Mouse (Mus musculus): ENCODE measurements around the gene Hist1h2ae.
A peak's percentile ranks its signal among the peaks of the same experiment; 100 is the strongest.
"Not testable (repeated sequence)": the region's sequence is repeated elsewhere in the genome, so short reads cannot be mapped to it uniquely, and the experiment has no call there.

The Hist1h2ae gene

DNA sequence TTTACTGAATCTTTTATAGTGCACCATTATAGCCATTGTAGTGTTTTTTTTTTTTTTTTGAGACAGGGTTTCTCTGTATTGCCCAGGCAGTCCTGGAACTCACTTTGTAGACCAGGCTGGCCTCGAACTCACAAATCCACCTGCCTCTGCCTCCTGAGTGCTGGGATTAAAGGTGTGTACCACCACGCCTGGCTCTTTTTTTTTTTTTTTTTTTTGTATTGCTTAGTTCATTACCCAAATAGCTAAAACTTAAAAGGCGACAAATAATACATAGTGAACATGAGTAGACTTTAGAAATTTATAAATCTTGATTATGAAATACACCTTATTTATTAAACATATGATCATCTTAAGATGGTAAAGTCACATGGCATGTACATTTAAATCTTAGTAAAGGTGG lies 29.5 kb downstream of the Hist1h2ae start:
- DNase-seq (ENCODE audit: low read depth, low spot score), result peak; percentile 14

DNA sequence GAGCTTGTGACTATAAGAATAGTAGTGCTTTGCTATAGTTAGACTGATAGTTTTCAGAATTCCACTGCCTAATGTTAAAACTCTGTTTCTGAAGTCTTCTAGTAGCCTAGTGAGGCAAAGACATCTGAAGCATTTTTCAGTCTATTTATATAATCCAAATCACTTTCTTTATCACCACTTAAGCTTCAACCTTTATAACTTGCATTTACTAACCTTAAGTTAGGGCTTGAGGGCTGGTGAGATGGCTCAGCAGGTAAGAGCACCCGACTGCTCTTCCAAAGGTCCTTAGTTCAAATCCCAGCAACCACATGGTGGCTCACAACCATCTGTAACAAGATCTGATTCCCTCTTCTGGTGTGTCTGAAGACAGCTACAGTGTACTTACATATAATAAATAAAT lies 31.2 kb downstream of the Hist1h2ae start:
- not testable (repeated sequence) for DNase-seq (ENCODE audit: low read depth, low spot score)

DNA sequence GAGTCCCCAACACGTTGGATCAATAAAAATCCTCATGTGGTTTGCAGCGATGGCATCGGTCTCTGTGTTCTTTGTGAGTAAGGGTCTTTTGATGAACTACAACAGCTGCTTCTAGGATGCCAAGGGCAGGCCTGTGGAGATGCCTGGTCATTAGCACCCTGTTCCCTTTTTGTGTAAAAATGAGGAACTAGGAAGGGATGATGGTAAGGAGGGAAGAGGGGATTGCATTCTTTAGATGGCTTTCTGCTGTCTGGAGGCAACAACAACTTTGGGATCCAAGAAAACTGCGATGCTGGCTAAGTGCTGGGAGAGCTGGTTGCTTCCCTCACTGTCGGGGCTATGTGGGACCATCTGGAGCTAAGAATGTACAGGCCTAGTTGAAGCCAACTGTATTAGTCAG lies 32.8 kb downstream of the Hist1h2ae start:
- peak; percentile 40 for DNase-seq (ENCODE audit: low read depth, low spot score)

GRCm38 (mm10) chr13:23537006-23537710 lies 33.9 kb downstream of the Hist1h2ae start:
- DNase-seq (ENCODE audit: low read depth, low spot score), result peak; percentile 31

DNA sequence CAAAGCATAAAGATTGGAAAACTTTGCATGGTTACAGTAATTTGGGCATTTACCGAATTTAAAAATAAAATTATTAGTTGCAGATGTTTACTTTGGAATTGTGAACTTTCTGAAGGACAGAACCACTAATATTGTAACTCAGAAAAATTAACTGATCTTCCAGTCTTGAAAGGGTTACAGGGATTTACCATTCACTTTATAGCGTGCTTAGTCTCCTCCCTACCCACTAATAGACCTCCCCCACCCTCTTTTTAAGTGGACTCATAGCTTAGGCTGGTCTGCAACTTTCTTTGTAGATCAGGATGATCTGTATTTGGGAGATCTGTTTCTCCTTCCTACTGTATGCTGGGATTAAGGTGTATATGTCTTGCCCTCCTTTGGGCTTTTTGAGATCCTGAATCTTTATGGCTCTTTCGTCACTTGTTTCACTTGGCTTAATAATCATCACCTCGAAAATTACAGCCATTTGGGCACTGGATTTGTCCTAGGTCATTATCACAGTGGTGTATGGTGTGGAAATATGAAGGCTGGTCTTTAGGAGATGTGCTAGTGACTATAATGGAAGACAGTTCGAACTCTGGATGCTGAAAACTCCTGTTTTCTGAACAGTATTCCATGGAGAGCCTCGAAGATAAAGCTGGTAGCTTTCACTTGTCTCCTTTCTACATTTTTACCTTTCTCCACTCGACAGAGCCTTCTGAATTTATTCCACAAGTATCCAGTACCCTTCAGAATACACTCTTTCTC lies 34.8 kb downstream of the Hist1h2ae start:
- DNase-seq (ENCODE audit: low read depth, low spot score), result peak; percentile 52

- DNase-seq (ENCODE audit: low read depth, low spot score), result peak; percentile 97
These were observed 35.6 kb downstream of the Hist1h2ae start, which contains the start of gene Hist1h3g for GRCm38 (mm10) chr13:23535137-23536075. Hist1h3g (plus strand) TSS chr13:23535422.

DNA sequence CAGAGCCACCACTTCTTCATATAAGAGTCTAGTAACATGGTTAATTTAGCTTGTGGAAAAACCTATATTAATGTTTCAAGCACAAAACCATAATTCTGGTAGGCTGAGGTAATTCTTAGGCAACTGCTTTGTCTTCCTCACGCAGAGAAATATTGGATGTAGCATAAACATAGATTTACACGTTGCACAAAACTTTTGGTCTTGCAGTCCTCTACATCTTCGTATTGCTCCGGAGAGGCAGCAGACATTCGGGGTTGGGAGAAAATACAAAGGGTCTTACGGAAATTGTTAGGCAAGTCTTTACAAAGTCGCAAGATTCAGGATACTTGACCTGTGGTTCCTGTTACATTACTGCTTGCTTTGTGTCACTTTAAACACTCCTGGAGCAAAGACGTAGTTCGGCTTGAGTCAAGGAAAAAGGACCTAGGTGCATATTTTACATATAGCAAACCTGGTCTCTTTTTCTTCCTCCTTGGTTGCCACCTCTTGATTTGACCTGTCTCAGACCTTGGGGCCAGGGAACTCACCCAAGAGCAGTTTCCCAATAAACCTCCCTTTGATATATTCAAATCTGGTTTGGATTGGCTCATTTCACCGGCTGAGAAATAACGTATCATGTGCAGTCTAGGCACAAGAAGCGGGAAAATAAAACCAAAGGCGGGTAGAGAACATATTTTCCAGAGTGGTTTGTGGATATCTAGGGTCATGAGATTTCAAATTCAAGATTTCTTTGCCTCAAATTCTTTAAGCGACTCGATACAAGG lies 36.5 kb downstream of the Hist1h2ae start:
- no peak for DNase-seq (ENCODE audit: low read depth, low spot score)

GRCm38 (mm10) chr13:23533560-23534367 lies 37.3 kb downstream of the Hist1h2ae start, which contains the start of gene Hist1h2af:
Hist1h2af (plus strand) TSS chr13:23533906.
- DNase-seq (ENCODE audit: low read depth, low spot score), result peak; percentile 94

- DNase-seq (ENCODE audit: low read depth, low spot score), result peak; percentile 74
These were observed 38.6 kb downstream of the Hist1h2ae start for GRCm38 (mm10) chr13:23532262-23533075.

GRCm38 (mm10) chr13:23530901-23531875 lies 39.8 kb downstream of the Hist1h2ae start, which contains the start of gene Hist1h4h:
Hist1h4h (plus strand) TSS chr13:23531050.
- peak; percentile 97 for DNase-seq (ENCODE audit: low read depth, low spot score)

GRCm38 (mm10) chr13:23530181-23530900 lies 40.7 kb downstream of the Hist1h2ae start:
- peak; percentile 85 for DNase-seq (ENCODE audit: low read depth, low spot score)

GRCm38 (mm10) chr13:23529480-23530165 lies 41.4 kb downstream of the Hist1h2ae start:
- DNase-seq (ENCODE audit: low read depth, low spot score), result no peak

GRCm38 (mm10) chr13:23529005-23529404 lies 42.0 kb downstream of the Hist1h2ae start:
- DNase-seq (ENCODE audit: low read depth, low spot score), result peak; percentile 14

GRCm38 (mm10) chr13:23526312-23526711 lies 44.7 kb downstream of the Hist1h2ae start:
- peak; percentile 92 for DNase-seq (ENCODE audit: low read depth, low spot score)

DNA sequence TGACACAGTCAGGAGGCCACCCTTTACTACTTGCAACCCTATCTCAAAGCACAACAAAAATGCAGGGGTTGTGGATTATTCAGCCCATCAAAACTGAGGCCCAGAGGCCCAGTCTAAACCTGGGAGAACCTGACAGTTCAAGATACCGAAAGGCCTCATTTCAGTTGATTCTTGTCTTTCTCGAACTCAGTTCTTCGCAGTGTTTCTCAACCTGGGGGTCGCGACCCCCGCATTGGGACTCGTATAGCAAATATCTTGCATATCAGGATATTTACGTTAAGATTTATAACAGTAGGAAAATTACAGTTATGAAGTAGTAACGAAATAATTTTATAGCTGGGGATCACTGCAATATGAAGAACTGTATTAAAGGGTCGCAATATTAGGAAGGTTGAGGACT lies 45.1 kb downstream of the Hist1h2ae start:
- peak; percentile 88 for DNase-seq (ENCODE audit: low read depth, low spot score)

- DNase-seq (ENCODE audit: low read depth, low spot score), result peak; percentile 88
These were observed 46.4 kb downstream of the Hist1h2ae start for GRCm38 (mm10) chr13:23524654-23525053.

- DNase-seq (ENCODE audit: low read depth, low spot score), result no peak
These were observed 47.0 kb downstream of the Hist1h2ae start for GRCm38 (mm10) chr13:23523976-23524375.

Data from A20 (cell line).